Mouse (Mus musculus) CH12.LX (cell line): ENCODE data around the gene Pdcd6ip.

Source experiments
- CTCF ChIP-seq, 2 experiments: IDR thresholded peaks in 1 of 2; conservative IDR thresholded peaks in 1 of 2; 2 replicates each; pipeline ENCODE4 v1.5.1; 2011 to 2012; ENCODE audit warnings: low read depth in 2 of 2, low read length in 2 of 2, improper control_type of control experiment in 1 of 2, inconsistent platforms in 1 of 2, mild to moderate bottlenecking in 1 of 2, moderate library complexity in 1 of 2
- JUND ChIP-seq: conservative IDR thresholded peaks from 2 replicates; pipeline ENCODE4 v1.6.1; 2011; ENCODE audit warnings: low read depth, low read length, improper control_type of control experiment
- POLR2A ChIP-seq: IDR thresholded peaks from 2 replicates; pipeline ENCODE4 v1.6.1; 2011; ENCODE audit warnings: low read depth, mild to moderate bottlenecking, improper control_type of control experiment, low read length
- POLR2AphosphoS2 ChIP-seq: IDR thresholded peaks from 2 replicates; pipeline ENCODE4 v1.6.1; 2011; ENCODE audit warnings: low read depth, low read length, improper control_type of control experiment
- ZMIZ1 ChIP-seq: IDR thresholded peaks from 2 replicates; pipeline ENCODE4 v1.6.1; 2012; ENCODE audit warnings: low read depth, mild to moderate bottlenecking, inconsistent platforms, low read length, improper control_type of control experiment

DNA sequence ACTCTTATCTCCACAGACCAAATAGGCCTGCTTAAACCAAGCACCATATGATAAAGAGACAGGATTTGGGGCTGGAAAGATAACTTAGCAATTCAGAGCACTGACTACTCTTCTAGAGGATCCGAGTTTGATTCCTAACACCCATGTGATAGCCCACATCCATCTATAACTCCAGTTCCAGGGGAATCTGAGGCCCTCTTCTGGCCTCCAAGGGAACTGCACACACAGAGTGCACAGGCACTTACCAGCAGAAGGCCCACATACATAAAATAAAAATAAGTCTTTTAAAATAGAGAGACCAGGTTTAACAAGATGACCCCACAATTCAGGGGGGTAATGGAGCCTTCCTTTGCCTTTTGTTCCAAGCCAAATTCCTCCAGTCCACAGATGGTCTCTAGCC is 79.3 kb downstream of the Pdcd6ip start:
- TF ChIP-seq CTCF (conservative IDR thresholded peaks at IDR 0.05 in 1 of 2, IDR thresholded peaks at IDR 0.05 in 1 of 2; ENCODE audit: low read depth in 2 of 2, low read length in 2 of 2) = no peak; a peak in 1 of 4 replicates
- TF ChIP-seq POLR2AphosphoS2 = no peak
- TF ChIP-seq POLR2A = no peak
- TF ChIP-seq ZMIZ1 = no peak
- TF ChIP-seq JUND = no peak
